Mouse (Mus musculus): ENCODE results near the gene Caskin1.
"Not testable (repeated sequence)": the region's sequence is repeated elsewhere in the genome, so short reads cannot be mapped to it uniquely, and the experiment has no call there.

Gene Caskin1

DNA sequence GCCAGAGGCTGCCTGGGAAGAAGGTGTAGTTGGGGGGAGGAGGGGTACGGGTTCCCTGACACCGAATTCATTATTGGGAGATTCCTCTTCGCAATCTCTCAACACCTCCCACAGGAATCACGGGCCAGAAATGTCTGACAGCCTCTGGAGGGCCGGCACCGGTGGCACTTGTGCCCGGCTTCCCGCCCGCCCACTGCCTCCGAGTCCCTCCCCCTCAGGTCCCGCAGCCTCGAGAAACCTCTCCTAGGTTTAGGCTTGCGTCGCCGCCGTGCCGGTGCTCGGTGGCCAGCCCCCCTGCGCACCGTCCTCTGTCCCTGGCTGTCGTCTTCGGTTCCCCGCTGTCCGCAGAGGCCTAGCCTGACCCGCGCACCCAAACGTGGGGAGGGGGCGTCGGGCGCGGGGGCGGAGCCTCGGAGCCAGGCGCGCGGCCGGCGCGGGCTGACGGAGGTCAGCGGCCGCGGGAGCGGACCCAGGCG is at the start of gene Caskin1:
Gene Caskin1, plus strand, starts transcription at position 416 of the 476 bp plus-strand sequence.
- no peak for DNase-seq

DNA sequence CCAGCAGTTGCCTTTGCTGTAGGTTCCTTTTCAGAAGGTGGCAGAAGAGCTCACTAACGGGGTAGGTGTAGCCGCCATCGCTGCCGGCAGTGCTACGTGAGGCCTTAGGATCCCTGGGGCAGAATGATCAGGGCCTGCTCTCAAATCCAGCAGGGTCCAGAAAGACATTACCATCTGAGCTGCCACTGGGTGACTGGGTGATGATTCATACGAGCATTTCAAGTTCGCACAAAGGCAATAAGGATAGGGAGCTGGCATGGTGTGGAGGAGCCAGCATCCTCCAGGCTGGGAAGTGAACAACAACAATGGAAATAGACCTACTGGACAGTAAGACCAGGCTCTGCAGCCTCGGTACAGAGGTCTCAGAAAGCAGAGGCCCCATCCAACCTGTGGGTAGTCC is 48.0 kb upstream of the Caskin1 start:
- DNase-seq = no peak

DNA sequence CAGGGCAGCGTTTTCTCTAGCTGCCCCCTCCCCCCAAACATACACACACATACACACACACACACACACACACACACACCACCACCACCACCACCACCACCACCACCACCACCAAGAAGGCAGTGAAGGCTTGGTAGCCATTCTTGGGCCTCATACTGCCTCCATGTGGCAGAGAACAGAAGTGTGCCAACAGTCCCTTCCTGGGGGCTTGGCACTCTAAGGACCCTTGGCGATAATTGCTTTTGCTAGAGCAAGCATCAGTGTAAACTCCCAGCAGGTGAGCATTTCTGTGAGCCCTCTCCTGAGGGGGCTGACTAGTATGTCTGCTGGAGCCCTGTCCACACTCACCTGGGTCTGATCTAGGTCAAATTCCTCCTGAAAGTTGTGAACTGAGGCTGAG is 47.3 kb upstream of the Caskin1 start:
- peak; percentile 34 for DNase-seq

DNA sequence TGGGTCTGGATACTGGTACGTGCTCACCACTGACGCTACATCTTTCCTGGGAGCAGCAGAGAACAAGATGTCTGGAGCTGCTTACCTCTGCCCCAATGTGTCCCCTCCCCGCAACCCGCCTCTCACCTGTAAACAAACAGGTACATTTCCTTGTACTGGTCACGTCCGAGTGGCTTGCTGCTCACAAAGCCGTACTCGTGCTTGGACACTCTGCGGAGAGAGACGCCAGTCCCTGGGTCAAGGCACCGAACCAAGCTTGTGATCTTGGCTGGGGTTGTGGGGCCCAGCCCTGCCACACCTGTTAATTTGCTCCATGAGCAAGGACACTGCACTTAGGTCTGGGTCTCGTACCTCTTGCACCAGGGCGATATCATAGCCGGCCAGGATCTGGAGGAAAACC is 46.3 kb upstream of the Caskin1 start:
- no peak for DNase-seq

DNA sequence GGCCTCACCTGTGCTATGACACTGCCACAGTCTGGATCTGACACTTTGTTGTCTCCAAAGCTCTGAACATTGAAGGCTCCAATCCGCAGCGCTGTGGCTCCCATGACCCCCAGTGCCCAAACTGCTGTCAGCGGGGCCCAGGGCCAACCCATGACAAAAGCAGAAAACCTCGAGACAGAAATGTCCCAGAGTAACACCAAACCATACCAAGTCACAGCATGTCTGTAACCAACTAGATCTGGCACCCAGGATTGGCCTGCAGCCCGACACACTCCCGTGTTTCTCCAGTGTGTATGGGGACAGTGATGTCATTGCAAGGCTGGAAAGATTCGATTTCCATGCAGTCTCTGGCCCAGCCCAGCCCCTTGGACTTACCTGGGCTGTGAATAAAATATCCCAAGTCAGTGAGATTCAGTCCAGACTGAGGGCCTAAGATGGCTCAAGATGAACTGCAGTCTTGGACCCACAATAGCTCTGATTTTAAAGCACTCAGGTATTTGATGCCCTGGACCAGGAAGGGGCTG is 45.7 kb upstream of the Caskin1 start, which contains the start of gene Dnase1l2:
Gene Dnase1l2, minus strand, starts transcription at position 474 of the 524 bp plus-strand sequence.
- DNase-seq = no peak

DNA sequence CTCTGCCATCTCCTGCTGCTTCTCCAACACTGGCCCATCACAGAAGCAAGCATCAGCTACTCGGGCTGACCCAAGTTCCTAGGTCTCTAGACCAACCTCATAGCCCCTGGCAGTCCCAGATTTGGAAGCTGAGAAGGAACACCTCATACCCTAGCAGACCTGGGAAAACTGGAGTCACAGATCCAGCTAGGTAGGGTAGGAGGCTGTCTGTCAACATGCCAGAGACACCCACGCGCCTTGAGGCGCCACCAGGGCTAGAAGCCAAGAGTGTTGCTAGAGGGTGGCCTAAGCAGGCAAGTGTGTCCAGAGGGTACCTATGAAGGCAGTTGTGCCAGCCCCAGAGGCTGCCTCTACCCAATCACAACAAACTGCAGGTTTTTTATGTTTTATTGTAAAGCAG is 45.0 kb upstream of the Caskin1 start:
- DNase-seq = no peak

DNA sequence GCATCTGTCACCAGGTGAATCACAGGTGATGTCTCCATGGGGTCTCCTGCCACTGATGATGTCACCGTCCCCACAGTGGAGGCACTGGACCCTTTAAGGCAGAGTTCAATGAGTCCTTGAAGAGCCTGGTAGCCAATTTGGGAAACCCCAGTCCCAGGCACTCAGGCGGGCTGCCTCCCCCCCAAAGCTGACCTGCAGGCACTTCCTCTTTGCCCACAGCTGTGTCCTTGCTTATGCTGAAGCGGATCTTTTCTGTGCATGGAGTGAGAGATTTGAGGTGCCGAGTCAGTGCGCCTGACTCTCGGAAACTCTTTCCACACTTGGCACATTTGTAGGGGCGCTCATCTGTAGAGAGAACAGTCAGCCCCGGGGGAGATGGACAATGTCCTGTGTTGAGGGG is 41.8 kb upstream of the Caskin1 start:
- DNase-seq = no peak

DNA sequence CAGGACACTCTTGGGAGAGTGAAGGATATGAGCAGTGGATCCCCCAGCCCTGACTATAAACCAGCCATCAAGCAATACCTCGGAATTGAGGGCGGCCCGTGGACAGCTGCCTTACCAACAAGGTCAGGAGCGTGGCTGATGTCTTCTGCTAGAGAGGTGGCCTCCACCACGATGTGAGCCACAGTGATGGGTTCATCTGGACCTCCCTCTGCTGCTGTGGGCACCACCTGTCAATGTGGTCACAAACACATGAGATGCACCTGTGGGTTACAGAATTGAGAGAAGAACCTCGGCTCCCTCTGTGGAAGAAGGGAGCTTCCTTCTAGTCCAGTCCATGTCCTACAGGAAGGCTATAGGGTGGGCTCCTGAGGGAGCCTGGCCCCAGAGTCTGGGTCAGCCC is 38.9 kb upstream of the Caskin1 start:
- DNase-seq = no peak

DNA sequence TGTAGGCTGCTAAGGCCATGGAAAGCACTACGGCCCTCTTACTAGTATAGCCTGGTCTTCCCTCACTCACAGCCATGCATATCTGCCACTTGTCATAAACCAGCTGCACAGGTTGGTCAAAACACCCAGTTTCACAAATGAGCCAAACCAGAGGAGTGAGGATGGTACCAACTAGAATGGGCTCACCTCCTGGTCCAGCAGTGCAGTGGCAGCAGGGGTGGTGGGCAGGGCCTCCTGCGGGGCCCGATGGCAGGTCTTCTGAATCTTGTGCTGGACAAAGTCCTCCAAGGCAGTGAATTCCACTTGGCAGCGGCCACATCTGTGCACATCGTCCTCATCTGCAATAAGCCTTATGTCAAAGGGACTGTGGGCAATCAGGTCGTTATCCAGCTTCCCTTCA is 37.2 kb upstream of the Caskin1 start:
- no peak for DNase-seq

DNA sequence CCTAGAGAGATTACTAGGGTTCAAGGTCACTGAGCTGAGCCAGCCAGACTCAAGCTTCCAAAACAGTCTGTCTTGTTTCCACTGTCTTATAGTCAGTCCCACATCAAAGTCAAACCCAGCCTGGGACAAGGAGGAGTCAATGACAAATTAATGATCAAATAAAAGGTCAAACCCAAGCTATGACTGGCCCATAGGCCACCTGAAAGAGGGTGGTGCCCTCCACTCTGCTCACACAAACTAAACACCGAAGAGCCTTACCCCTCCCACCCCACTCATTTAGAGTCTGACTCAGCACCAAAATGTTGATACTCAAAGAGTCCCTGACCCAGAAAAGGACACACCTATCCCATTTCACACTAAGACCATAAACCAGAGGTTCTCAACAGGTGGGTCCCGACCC is 35.0 kb upstream of the Caskin1 start:
- no peak for DNase-seq

DNA sequence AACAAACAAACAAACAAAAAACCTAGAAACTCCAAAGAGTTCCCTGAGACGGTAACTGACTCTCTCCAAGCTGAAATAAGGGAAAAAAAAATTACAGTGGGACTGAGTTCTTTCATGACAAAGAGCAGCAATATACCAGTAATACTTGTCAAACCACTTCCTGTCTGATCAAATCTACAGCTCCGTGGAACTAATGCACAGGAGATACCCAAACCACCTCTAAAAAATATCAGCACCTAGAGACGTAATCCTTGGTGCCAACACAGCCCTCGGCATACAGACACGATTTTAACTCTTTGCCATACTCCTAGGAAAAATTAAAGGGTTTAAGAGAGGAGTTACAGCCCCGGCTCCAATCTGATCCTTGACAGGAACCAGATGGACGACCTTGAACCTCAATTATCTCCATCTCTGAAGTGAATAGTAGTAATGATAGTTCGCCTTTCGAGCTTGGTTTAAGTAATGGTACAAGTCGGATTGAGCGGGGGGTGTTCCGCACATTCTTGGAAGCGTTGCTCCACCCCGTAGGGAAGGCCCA is 34.1 kb upstream of the Caskin1 start:
- DNase-seq = no peak

DNA sequence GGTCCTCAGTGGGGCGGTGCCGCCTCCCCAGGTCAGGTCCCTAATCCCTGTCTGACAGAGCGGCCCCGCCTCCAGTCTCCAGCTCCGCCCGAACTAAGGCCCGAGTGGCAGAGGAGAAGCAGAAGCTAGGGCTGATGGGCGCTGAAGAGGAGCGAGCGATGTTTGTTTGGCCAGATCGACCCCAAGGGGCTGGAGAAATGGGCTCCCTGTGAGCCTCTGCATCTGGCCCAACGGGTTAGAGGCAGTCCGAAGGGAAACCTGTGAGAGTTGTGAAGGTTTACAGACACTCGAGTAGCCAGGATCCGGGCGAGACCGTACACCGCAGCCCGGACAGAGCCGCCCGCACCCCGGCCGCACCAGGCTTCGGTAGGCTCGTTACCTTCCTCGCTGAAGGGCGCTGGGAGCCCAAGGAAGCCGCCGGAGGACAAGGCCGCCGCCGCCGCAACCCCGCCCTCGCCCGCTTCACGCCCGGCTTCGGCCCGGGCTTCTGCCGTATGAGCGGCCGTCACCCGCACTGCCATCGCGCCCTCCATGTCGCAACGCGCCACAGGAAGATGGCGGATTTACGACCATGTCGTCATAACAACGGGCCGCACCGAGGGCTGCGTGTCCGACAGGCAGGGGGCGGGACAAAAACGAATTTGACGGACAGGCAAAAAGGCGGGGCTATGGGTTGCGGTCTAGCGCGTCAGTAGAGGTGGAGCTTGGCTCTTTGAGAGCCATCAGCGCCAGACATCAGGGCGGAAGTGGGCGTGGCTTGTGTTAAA is 33.5 kb upstream of the Caskin1 start:
- DNase-seq = peak; percentile 100

DNA sequence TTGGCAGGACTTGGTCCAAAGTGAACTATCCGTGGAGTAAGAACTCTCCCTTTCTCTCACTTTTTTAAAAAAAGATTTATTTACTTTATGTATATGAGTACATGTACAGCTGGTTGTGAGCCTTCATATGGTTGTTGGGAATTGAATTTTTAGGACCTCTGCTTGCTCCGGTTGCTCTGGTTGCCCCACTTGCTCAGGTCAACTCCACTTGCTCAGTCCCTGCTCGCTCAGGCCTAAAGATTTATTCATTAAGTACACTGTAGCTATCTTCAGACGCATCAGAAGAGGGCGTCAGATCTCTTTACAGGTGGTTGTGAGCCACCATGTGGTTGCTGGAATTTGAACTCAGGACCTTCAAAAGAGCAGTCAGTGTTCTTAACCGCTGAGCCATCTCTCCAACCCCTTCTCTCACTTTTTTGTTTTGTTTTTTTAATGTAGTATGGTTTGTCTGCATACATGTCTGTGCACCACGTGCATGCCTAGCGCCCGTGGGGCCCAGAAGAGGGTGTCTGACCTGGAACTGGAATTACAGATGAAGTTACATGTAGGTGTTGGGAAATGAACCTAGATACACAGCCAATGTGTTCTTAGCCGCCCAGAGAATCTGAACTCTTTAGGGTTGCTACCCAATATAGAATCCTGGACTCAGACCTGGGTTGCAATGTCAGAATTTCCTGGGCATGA is 32.7 kb upstream of the Caskin1 start:
- DNase-seq = not testable (repeated sequence)

DNA sequence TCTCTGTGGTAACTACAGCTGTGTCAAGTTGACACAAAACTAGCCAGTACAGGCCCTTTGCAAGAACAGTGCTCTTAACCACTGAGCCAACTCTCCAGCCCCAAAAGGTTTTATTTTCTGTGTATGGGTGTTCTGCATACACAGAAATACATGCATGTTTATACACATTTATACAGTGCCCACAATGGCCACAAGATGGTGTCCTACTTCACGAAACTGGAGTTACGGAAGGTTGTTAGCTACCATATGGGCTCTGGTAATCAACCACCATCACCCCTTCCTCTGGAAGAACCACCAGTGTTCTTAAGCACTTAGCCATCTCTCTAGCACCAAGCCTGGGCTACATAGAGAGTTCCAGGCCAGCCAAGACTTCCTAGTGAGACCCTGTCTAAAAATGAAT is 26.8 kb upstream of the Caskin1 start:
- DNase-seq = peak; percentile 59

DNA sequence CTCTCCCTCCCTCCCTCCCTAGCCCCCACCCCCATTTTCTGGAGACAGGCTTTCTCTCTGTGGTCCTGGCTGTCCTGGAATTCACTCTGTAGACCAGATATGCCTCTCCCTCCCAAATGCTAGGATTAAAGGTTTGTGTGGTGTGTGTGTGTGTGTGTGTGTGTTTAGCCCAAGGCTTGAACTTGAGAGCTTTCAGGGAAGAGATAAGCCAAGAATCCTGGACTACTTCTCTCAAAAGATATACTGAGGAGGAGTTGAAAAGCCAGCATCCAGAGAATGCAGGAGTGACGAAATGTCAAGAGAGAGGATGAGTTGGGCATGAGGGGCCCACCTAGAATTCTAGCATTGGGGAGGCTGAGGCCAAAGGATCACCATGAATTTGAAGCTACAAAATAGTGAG is 25.5 kb upstream of the Caskin1 start:
- DNase-seq = no peak

DNA sequence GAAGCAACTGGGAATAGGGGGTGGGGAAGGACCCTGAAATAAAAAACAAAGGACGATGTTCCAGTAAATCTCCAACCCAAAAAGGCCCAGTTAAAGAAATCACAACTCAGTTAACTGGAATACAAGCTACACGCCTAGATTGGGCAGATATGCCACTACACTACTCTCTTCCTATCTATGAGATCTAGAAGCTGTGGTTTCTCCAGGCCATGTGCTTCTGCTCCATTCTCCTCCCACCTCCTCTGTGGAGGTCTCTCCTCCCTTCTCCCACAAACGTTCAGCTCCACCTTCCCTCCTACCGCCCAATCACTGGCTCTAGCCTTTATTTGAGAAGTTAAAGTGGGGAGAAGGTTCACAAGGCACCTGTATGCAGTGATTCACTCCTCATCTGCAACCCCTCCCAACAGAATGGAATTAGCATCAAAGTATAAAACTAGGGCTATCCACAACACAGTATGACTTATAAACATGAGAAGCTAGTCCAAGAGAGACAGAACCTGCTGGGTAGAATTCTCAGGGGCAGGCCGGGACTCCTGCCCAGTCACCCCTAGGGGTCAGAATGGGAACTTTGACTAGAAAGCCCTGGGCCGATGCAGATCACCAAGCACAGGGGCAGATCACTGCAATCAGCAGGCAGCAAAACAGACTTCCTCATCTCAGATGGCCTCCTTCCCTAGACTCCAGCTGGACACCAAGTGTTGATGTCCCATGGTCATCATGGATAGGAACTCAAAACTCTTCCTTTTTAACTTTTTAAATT is 24.8 kb upstream of the Caskin1 start:
- DNase-seq = no peak

DNA sequence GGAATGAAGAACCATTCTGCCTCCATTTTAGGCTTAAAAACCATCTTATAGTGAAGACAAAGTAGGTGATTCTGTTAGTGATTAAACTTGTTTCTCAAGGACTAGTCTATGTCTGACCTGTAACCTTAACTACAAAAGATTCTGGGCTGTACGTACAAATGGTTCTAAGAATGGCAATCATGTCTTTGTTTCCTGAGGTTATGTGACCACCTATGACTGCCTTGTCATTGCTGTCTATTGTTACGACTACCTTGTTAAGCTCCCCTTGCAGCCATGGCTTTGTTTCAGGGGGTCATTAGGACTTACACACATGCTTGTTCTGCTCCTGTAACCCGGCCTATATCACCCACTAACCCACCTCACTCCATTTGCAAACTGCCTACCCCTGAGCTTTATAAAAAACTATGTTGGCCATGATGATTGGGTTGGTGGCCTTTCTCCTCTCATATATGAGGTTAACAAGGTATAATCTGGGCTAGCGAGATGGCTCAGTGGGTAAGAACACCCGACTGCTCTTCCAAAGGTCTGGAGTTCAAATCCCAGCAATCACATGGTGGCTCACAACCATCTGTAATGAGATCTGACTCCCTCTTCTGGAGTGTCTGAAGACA is 19.7 kb upstream of the Caskin1 start:
- DNase-seq = no peak

DNA sequence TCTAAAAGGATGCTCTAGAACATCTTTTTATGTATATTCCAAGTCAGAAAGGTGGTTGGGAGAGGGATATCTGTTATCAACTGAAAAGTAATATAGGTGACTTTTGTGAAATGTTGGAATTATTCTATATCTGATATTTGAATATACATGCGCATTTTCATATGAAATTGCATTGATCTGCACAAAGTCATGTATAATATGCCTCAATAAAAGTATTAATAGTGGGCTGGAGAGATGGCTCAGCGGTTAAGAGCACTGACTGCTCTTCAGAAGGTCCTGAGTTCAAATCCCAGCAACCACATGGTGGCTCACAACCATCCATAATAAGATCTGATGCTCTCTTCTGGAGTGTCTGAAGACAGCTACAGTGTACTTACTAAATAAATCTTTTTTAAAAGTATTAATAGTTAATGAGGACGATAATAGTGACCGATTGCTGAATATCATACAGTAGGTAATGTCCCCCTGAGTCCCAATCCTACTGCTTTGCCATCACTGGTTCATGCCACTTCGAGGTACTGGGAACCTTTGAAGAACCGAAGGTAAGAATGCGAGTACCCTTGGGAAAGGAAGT is 19.0 kb upstream of the Caskin1 start:
- no peak for DNase-seq

DNA sequence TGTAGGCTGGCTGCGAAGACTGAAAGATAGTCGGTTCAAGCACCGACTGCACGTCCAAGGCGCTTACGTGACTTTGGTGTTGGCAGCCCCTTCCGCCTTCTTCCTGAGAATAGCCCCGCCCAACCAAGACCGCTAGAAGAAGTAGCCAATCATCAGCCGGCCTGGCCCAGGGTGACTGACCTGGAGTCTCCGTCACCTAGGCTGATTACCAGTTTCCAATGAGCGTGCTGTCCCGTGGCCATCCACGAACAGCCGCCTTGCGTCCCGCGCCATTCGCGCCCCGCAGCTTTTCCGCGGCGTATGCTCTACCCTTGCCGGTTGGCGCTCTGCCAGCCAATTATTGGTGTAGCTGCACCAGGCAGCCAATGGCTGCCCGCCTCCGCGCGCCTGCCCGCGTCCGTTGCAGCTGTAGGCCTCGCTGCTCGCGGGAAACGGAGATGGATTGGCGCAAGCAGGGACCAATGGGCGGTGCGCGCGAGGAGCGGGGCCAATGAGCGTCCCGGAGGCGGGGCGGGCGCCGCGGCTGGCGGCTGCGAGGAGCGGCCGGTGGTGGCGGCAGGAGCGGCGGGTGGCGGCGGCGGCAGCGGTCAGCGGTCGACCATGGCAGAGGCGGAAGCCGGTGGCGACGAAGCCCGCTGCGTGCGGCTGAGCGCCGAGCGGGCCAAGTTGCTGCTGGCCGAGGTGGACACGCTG is 18.3 kb upstream of the Caskin1 start, which contains the start of the genes E4f1 and Pgp:
Gene E4f1, minus strand, starts transcription at position 404 of the 693 bp plus-strand sequence.
Gene Pgp, plus strand, starts transcription at position 483 of the 693 bp plus-strand sequence.
- peak; percentile 99 for DNase-seq

DNA sequence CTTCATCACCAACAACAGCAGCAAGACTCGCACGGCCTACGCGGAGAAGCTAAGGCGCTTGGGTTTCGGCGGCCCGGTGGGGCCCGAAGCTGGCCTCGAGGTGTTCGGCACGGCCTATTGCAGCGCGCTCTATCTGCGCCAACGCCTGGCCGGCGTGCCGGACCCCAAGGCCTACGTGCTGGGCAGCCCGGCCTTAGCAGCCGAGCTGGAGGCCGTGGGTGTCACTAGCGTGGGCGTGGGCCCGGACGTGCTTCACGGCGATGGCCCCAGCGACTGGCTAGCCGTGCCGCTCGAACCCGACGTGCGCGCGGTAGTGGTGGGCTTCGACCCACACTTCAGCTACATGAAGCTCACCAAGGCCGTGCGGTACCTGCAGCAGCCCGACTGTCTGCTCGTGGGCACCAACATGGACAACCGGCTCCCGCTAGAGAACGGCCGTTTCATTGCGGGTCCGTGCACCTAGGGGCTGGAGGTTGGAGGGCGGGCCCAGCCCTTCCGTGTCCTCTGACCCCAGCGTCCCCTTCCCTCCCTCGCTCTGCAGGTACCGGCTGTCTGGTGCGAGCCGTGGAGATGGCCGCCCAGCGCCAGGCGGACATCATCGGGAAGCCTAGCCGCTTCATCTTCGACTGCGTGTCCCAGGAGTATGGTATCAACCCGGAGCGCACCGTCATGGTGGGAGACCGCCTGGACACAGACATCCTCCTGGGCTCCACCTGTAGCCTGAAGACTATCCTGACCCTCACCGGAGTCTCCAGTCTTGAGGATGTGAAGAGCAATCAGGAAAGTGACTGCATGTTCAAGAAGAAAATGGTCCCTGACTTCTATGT is 17.5 kb upstream of the Caskin1 start:
- DNase-seq = peak; percentile 60
